In the genomic region with DNA sequence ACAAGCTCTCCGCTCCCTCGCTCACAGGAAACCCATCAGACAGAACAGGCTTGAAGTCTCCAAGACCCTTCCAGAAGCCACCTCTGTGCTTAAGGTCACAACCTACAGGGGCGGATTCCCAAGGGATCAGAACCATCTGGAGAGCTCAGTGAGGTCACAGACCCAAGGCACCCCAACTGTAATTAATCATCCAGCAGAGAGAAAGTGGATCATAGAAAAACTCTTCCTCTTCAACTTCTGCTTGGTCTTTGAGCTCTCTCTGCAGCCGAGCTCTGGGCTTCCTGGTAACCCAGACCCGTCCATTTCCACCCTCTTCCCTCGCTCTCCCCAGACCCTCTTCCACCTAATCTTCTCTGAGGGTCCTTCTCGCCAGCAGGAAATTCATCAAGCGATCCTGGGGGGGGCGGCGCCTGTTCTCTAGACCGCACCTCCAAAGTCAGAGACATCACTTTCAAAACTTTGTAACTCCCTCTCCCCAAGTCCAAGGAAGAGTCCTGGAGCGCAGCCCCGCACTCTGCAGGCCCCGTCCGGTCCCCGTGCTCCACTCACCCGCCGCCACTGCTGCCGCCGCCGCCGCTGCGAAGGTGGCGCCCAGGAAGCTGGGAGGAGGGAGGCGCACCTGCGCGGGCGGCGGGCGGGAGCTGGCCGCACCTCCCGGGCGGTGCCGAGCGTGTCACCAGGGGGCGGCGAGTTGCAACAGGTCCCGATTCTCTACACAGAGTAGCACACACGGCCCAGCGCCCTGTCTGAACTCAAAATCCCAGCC, we compare ENCODE assay signal across 8 mouse cellular contexts. TPM values are rescaled to one million over a fixed set of nuclear protein-coding genes. Genes with fewer than 3 reads are reported as not detected.
DNase-seq lines count a peak whose midpoint lies in the region; ATAC-seq lines count a peak whose summit lies in the region.

A gene (minus strand): TSS at position 602 of the 766 bp plus-strand sequence.

- WGBS in forebrain, embryonic 16.5 days, result 5% methylated on average over 40 of the region's 40 CpGs
- 1% methylated on average over 32 of the region's 40 CpGs for WGBS in kidney, embryonic 16.5 days
- 1% methylated on average over 36 of the region's 40 CpGs for WGBS in stomach, embryonic 15.5 days

- peak; percentile 71 for ATAC-seq in forebrain, embryonic 16.5 days
- ATAC-seq in kidney, embryonic 16.5 days (ENCODE audit: low FRiP score, low TSS enrichment), result peak; percentile 93
- ATAC-seq in stomach, embryonic 15.5 days (ENCODE audit: insufficient read depth, low FRiP score, low read depth), result peak; percentile 93

- DNase-seq in adrenal gland, adult (ENCODE audit: inconsistent age in 2 of 2, low spot score in 1 of 2), result peak; percentile 8 to 44
- DNase-seq in adrenal gland, adult 8-10 months, result no peak
- peak; percentile 79 for DNase-seq in ZHBTc4 (ENCODE audit: low read depth, low spot score)
- peak; percentile 58 for DNase-seq in lung, postnatal 14 days
- no peak for DNase-seq in layer of hippocampus, adult 9-11 months

- peaks cover 8% of the 10 kb centered on the region for H3K4me1 ChIP-seq in forebrain, embryonic 16.5 days (replicated peaks; ENCODE audit: control insufficient read depth, insufficient read depth, low read length)
- H3K4me1 ChIP-seq in kidney, embryonic 16.5 days (ENCODE audit: insufficient read depth, low read length), result no peaks in the 10 kb centered on the region
- peaks cover 2% of the 10 kb centered on the region; the same call in 1 of the 2 replicates for H3K4me1 ChIP-seq in stomach, embryonic 15.5 days

- H3K4me3 ChIP-seq in forebrain, embryonic 16.5 days (replicated peaks; ENCODE audit: low read length), result peak within 1 kb of the TSS; percentile 55
- H3K4me3 ChIP-seq in kidney, embryonic 16.5 days (ENCODE audit: low read length), result peak within 1 kb of the TSS; percentile 57
- H3K4me3 ChIP-seq in stomach, embryonic 15.5 days (replicated peaks), result peak within 1 kb of the TSS; percentile 47

- no peaks in the 10 kb centered on the region for H3K36me3 ChIP-seq in forebrain, embryonic 16.5 days (ENCODE audit: control insufficient read depth, insufficient read depth)
- no peaks in the 10 kb centered on the region for H3K36me3 ChIP-seq in kidney, embryonic 16.5 days (ENCODE audit: insufficient read depth, low read length)
- H3K36me3 ChIP-seq in stomach, embryonic 15.5 days, result no peaks in the 10 kb centered on the region

- H3K4me2 ChIP-seq in forebrain, embryonic 16.5 days (ENCODE audit: low read length), result peak within 1 kb of the TSS; percentile 97
- peak within 1 kb of the TSS; percentile 84 for H3K4me2 ChIP-seq in kidney, embryonic 16.5 days (replicated peaks; ENCODE audit: low read depth, low read length)
- H3K4me2 ChIP-seq in stomach, embryonic 15.5 days, result peak within 1 kb of the TSS; percentile 90

- H3K27me3 ChIP-seq in forebrain, embryonic 16.5 days (replicated peaks; ENCODE audit: control insufficient read depth, insufficient read depth, low read length), result peaks cover 9% of the 10 kb centered on the region
- no peaks in the 10 kb centered on the region for H3K27me3 ChIP-seq in kidney, embryonic 16.5 days (ENCODE audit: insufficient read depth, low read length)
- no peaks in the 10 kb centered on the region for H3K27me3 ChIP-seq in stomach, embryonic 15.5 days (replicated peaks)

- no peak within 1 kb of the TSS for H3K27ac ChIP-seq in forebrain, embryonic 16.5 days (ENCODE audit: low read length)
- peak within 1 kb of the TSS; percentile 2; the same call in 1 of the 2 replicates for H3K27ac ChIP-seq in kidney, embryonic 16.5 days (ENCODE audit: low read length)
- H3K27ac ChIP-seq in stomach, embryonic 15.5 days, result peak within 1 kb of the TSS; percentile 91

- H3K9ac ChIP-seq in forebrain, embryonic 16.5 days (replicated peaks; ENCODE audit: low read depth, low read length), result peak within 1 kb of the TSS; percentile 52
- peak within 1 kb of the TSS; percentile 62 for H3K9ac ChIP-seq in kidney, embryonic 16.5 days (replicated peaks; ENCODE audit: low read length)
- peak within 1 kb of the TSS; percentile 37; the same call in 1 of the 2 replicates for H3K9ac ChIP-seq in stomach, embryonic 15.5 days

- H3K9me3 ChIP-seq in forebrain, embryonic 16.5 days (ENCODE audit: control insufficient read depth, low read length), result no peaks in the 10 kb centered on the region
- no peaks in the 10 kb centered on the region for H3K9me3 ChIP-seq in kidney, embryonic 16.5 days (ENCODE audit: low read length)
- H3K9me3 ChIP-seq in stomach, embryonic 15.5 days, result no peaks in the 10 kb centered on the region

RNA-seq across cellular contexts. Expression of the gene that starts here (rescaled TPM):
- under 1 TPM; 0.15 to 0.49 (median 0.25) TPM for total RNA-seq in adrenal gland, adult 8-10 months (2022)
- polyA plus RNA-seq in forebrain, embryonic 16.5 days (2015; fragmentation: Nextera tagmentation; extraction: Ambion mirVana), result 0.10 TPM in 1 of 2 replicates, not detected in the other
- polyA plus RNA-seq in kidney, embryonic 16.5 days (2015; fragmentation: Nextera tagmentation; extraction: Ambion mirVana), result 1.1 and 1.3 TPM in 2 replicates
- polyA plus RNA-seq in stomach, embryonic 15.5 days (2015; fragmentation: Nextera tagmentation; extraction: Ambion mirVana), result 8.9 and 9.4 TPM in 2 replicates

Comparison
In these comparisons a context has a peak if more than half of its experiments do, and no peak if none do; other contexts are left out.
1. DNase-seq: peak in adrenal gland, adult (2 of 2), ZHBTc4 (single experiment) and lung, postnatal 14 days (single experiment); none in adrenal gland, adult 8-10 months (single experiment) and layer of hippocampus, adult 9-11 months (single experiment).
2. Peak in ATAC-seq, H3K4me3 ChIP-seq, H3K9ac ChIP-seq and H3K4me2 ChIP-seq in forebrain, embryonic 16.5 days; RNA of the gene not detected or under 1 TPM.
3. Peak in every context shown above with its lines, with median percentiles within 50 percentile points of each other: ATAC-seq, H3K4me2 ChIP-seq, H3K4me3 ChIP-seq and H3K9ac ChIP-seq.